Mouse (Mus musculus) midbrain, postnatal 0 days (tissue): Measurements from ENCODE around the gene Ccdc82. TPM values are rescaled to one million over a fixed set of nuclear protein-coding genes. Genes with fewer than 3 reads are reported as not detected.

Experiments
- ATAC-seq: fragments of 200-750 bp; cut with Nextera tagmentation; 2 replicates; pipeline ENCODE4 v1.8.0; 2017; ENCODE audit warnings: moderate number of reproducible peaks, mild to moderate bottlenecking, moderate TSS enrichment, moderate library complexity; ENCODE audit not compliant: low FRiP score
- DNase-seq: peaks from one replicate; pipeline ENCODE4 v3.0.0-alpha.2; 2015; ENCODE audit warnings: low spot score
- H3K27ac ChIP-seq: fragments of 300-500 bp; sonication (generic); 2 replicates; pipeline ENCODE4 v1.5.1; 2014; ENCODE audit warnings: low read depth, mild to moderate bottlenecking, low read length, mixed read lengths
- H3K27me3 ChIP-seq: fragments of 300-500 bp; sonication (generic); 2 replicates; pipeline ENCODE4 v1.6.1; 2014; ENCODE audit warnings: low read length, control low read depth, mixed read lengths; ENCODE audit not compliant: insufficient read depth
- H3K36me3 ChIP-seq: fragments of 300-500 bp; sonication (generic); 2 replicates; pipeline ENCODE4 v1.6.1; 2014; ENCODE audit warnings: low read length, control low read depth, mixed read lengths; ENCODE audit not compliant: insufficient read depth
- H3K4me1 ChIP-seq: fragments of 300-500 bp; sonication (generic); 2 replicates; pipeline ENCODE4 v1.6.1; 2014; ENCODE audit warnings: mild to moderate bottlenecking, control low read depth, antibody characterized with exemption, low read length, mixed read lengths; ENCODE audit not compliant: insufficient read depth
- H3K4me2 ChIP-seq: fragments of 300-500 bp; sonication (generic); 2 replicates; pipeline ENCODE4 v1.6.1; 2014; ENCODE audit warnings: low read depth, mild to moderate bottlenecking, low read length, mixed read lengths; ENCODE audit not compliant: poor library complexity, severe bottlenecking
- H3K4me3 ChIP-seq: fragments of 300-500 bp; sonication (generic); 2 replicates; pipeline ENCODE4 v1.5.1; 2014; ENCODE audit warnings: low read depth, mild to moderate bottlenecking, low read length, moderate library complexity
- H3K9ac ChIP-seq: fragments of 300-500 bp; sonication (generic); replicated peaks from 2 replicates; pipeline ENCODE4 v1.6.1; 2014; ENCODE audit warnings: mild to moderate bottlenecking, low read length, moderate library complexity, mixed read lengths; ENCODE audit not compliant: poor library complexity, severe bottlenecking
- H3K9me3 ChIP-seq: fragments of 300-500 bp; sonication (generic); 2 replicates; pipeline ENCODE4 v1.6.1; 2016; ENCODE audit warnings: low read length, control low read depth
- CTCF ChIP-seq: IDR thresholded peaks from 2 replicates; pipeline ENCODE4 v1.5.1; 2016; ENCODE audit warnings: antibody characterized with exemption, mild to moderate bottlenecking
- WGBS: fragments of 180-500 bp; shearing (Covaris S2); extraction: QIAGEN DNeasy Blood & Tissue Kit; methylation state at CpG from one replicate; pipeline ENCODE4 v1.1.7; 2014; 5-methylcytosine and 5-hydroxymethylcytosine counted together
- polyA plus RNA-seq: library from polyadenylated mRNA; unstranded; fragments of >200 nt; fragmentation: Nextera tagmentation; extraction: Ambion mirVana; gene quantifications from 2 replicates; pipeline ENCODE4 v1.2.1, GENCODE M21; 2015
- total RNA-seq: library from RNA; depleted of rRNA; stranded (reverse); fragments of >200 nt; gene quantifications from 2 replicates; pipeline ENCODE4 v1.2.3, GENCODE M21; 2014

Gene Ccdc82
- total and polyA plus RNA-seq, 2 experiments from 2014 or later: 11.8 to 20.2 TPM

DNA sequence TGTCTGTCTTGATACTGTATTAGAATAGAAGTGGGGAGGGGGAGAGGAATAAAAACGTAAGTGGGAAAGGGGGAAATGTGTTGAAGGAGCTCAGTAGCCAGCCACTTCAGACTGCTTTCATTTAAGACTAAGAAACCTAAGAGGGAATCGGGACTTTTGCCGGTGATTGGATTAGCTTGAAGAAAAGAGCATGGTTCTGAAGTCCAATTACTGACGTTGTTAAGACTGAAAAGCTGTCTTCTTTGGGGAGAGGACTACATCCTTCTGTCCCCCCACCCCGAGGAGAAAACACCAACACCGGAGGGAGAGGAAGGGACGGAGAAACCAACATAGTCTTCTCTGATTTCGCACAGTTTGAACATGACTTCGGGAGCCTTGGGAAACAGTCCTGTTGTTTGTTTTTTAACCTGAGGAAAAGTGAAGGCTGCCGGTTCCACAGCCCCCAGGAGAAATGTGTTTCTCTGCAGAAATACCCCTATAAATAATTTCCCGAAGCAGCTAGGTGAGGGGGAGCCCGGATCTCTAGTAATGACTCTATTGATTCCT is 50.4 kb downstream of the Ccdc82 start:
- Histone ChIP-seq H3K36me3 (no peaks in the 10 kb centered on the region), H3K27me3 (no peaks in the 10 kb centered on the region), H3K4me2 (peak overlapping the region; percentile 98), H3K9me3 (no peaks in the 10 kb centered on the region), H3K4me3 (peak overlapping the region; percentile 62), H3K4me1 (peaks cover 24% of the 10 kb centered on the region; the same call in 1 of the 2 replicates), H3K9ac (peak overlapping the region; percentile 76), H3K27ac (peak overlapping the region; percentile 58)
- DNase-seq: no peak
- TF ChIP-seq CTCF: no peak
- under 1% methylated on average over 12 of the region's 12 CpGs for WGBS
- no peak for ATAC-seq

DNA sequence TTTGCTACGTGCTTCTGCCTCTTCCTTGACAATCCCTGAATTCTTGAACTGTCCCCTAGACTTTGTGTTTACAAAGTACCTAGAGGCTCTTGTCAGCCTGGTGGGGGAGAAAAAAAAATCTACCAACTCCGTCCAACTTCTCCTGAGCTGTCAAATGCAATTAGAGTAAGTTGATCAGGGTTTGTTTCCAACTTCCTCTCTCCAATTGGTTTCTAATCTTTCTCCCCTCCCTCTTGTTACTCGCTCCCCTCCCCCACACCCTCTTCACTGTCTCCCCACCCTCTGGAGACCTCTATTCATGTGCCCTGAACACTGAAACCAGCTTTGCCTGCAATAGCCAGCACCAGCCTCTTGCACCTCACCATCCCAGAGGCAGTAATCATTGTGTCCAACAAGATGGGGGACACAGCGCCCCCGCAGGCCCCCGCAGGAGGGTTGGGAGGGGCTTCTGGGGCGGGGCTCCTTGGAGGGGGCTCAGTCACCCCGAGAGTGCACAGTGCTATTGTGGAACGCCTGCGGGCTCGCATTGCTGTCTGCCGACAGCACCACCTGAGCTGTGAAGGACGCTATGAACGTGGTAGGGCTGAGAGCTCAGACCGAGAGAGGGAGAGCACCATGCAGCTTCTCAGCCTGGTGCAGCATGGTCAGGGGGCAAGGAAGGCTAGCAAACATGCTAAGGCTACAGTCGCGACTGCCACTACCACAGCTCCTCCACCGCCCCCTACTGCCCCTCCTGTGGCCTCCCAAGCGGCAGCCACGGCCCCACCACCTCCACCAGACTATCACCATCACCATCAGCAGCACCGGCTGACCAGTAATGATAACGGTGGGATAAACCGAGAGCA is 51.1 kb downstream of the Ccdc82 start, which contains the start of gene Maml2:
Gene Maml2 (plus strand): TSS at position 290 of the 845 bp plus-strand sequence.
- peaks cover 24% of the 10 kb centered on the region; the same call in 1 of the 2 replicates for H3K4me1 ChIP-seq

DNA sequence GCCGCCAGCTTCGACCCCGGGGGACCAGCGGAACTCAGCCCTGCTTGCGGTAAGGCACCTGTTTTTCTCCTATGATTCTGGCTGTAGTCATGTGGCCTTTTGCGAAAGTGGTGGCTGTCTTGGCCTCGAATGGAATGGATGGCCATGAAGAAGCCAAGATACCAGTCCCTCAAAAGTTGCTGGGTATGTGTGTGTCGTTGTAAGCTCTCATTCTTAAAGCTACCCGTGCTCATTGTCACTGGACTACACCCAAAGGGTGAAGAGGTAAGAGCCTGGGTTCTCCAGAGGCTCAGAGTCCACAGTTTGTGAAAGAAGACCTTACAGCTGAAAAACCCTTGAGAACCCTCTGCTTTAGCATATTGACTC is 51.7 kb downstream of the Ccdc82 start:
- Histone ChIP-seq H3K9me3 (no peaks in the 10 kb centered on the region), H3K4me2 (peak overlapping the region; percentile 98), H3K9ac (peak overlapping the region; percentile 76), H3K36me3 (no peaks in the 10 kb centered on the region), H3K4me1 (peaks cover 24% of the 10 kb centered on the region; the same call in 1 of the 2 replicates), H3K27ac (peak overlapping the region; percentile 55), H3K27me3 (no peaks in the 10 kb centered on the region), H3K4me3 (peak overlapping the region; percentile 62)
- no peak for ATAC-seq
- no peak for DNase-seq
- 16% methylated on average over 9 of the region's 9 CpGs for WGBS
- TF ChIP-seq CTCF: no peak

More for the DNA sequence above, 51.1 kb downstream of the Ccdc82 start, which contains the start of gene Maml2:
- no peaks in the 10 kb centered on the region for H3K9me3 ChIP-seq
- ATAC-seq (peak; percentile 81), DNase-seq (peak; percentile 83)
- peak within 1 kb of the TSS; percentile 76 for H3K9ac ChIP-seq
- TF ChIP-seq CTCF: peak; percentile 47; the same call in 1 of the 2 replicates
- H3K4me2 ChIP-seq: peak within 1 kb of the TSS; percentile 98
- H3K27ac ChIP-seq: peak within 1 kb of the TSS; percentile 58
- WGBS: under 1% methylated on average over 21 of the region's 23 CpGs
- H3K27me3 ChIP-seq: no peaks in the 10 kb centered on the region
- no peaks in the 10 kb centered on the region for H3K36me3 ChIP-seq
- H3K4me3 ChIP-seq: peak within 1 kb of the TSS; percentile 62

DNA sequence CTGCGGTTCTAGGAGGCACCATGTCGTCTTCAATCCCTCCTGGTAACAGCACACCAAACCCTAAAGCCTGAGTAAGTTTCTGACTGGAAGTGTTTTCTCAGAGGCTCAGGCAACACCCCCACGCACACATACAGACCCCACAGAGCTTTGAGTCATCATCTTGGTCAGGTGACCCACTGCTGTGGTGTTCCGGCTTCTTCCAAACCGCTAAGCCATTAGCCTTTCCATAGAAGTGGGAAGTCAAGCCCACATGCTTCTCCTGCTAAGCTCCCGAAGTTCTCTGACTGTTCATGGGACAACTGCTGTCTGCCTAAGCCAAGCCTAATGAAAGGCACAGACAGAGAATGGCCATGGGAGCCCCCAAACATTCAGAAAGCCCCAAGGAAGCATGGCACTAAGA is 52.4 kb downstream of the Ccdc82 start:
- WGBS: 78% methylated on average over 6 of the region's 6 CpGs
- no peak overlapping the region for H3K9ac ChIP-seq

GRCm38 (mm10) chr9:13300041-13300441 is 53.3 kb downstream of the Ccdc82 start:
- peaks cover 24% of the 10 kb centered on the region; the same call in 1 of the 2 replicates for H3K4me1 ChIP-seq
- no peak for TF ChIP-seq CTCF
- H3K4me3 ChIP-seq: peak overlapping the region; percentile 14
- no peaks in the 10 kb centered on the region for H3K36me3 ChIP-seq
- H3K9ac ChIP-seq: peak overlapping the region; percentile 33; the same call in 1 of the 2 replicates
- ATAC-seq (no peak), DNase-seq (peak; percentile 46)
- H3K4me2 ChIP-seq: peak overlapping the region; percentile 98
- no peak overlapping the region for H3K27ac ChIP-seq
- no peaks in the 10 kb centered on the region for H3K27me3 ChIP-seq
- WGBS: 41% methylated on average over 3 of the region's 3 CpGs
- no peaks in the 10 kb centered on the region for H3K9me3 ChIP-seq

More for the DNA sequence above, 52.4 kb downstream of the Ccdc82 start:
- TF ChIP-seq CTCF: no peak
- Histone ChIP-seq H3K9me3 (no peaks in the 10 kb centered on the region), H3K27me3 (no peaks in the 10 kb centered on the region), H3K27ac (peak overlapping the region; percentile 40; the same call in 1 of the 2 replicates), H3K4me3 (peak overlapping the region; percentile 62; the same call in 1 of the 2 replicates), H3K36me3 (no peaks in the 10 kb centered on the region), H3K4me2 (peak overlapping the region; percentile 98), H3K4me1 (peaks cover 24% of the 10 kb centered on the region; the same call in 1 of the 2 replicates)
- ATAC-seq (no peak), DNase-seq (no peak)
